Mouse (Mus musculus) small intestine, adult 2 months (tissue): ENCODE data around the gene Gp9.

Experiments used
- CTCF ChIP-seq: fragments of 200-500 bp; IDR thresholded peaks from 2 replicates; pipeline ENCODE4 v1.5.1; 2012; ENCODE audit warnings: low read depth, mild to moderate bottlenecking, control low read depth, inconsistent platforms, low read length, moderate library complexity, mixed read lengths; ENCODE audit not compliant: insufficient replicate concordance, insufficient read length; ENCODE audit errors: extremely low read depth
- POLR2A ChIP-seq: fragments of 200-500 bp; IDR thresholded peaks from 2 replicates; pipeline ENCODE4 v1.6.1; 2012; ENCODE audit warnings: low read depth, mild to moderate bottlenecking, control low read depth, inconsistent platforms, low read length, moderate library complexity

GRCm38 (mm10) chr6:87806857-87807256 is 29.0 kb downstream of the Gp9 start:
- TF ChIP-seq POLR2A (no peak), CTCF (no peak)
